Mouse (Mus musculus): Measurements from ENCODE around the gene Tmem8b.

Gene Tmem8b

GRCm38 (mm10) chr4:43722191-43722590, 53.4 kb downstream of the Tmem8b start:
- no peak for DNase-seq

GRCm38 (mm10) chr4:43724764-43725163, 56.0 kb downstream of the Tmem8b start:
- DNase-seq: peak in 1 of 2 experiments; percentile 18

GRCm38 (mm10) chr4:43726228-43726993, 57.6 kb downstream of the Tmem8b start:
- no peak for DNase-seq

GRCm38 (mm10) chr4:43726995-43727394, 58.2 kb downstream of the Tmem8b start, which contains the start of gene Hrct1:
Gene Hrct1, plus strand, starts transcription at chr4:43727188.
- DNase-seq: no peak

- DNase-seq: no peak
Measured at GRCm38 (mm10) chr4:43727718-43728575, 59.2 kb downstream of the Tmem8b start.

GRCm38 (mm10) chr4:43728576-43728954, 59.8 kb downstream of the Tmem8b start:
- DNase-seq: no peak

GRCm38 (mm10) chr4:43729126-43729525, 60.4 kb downstream of the Tmem8b start:
- DNase-seq: no peak

GRCm38 (mm10) chr4:43729794-43730550, 61.2 kb downstream of the Tmem8b start, which contains the start of gene Spaar:
Gene Spaar, plus strand, starts transcription at chr4:43730034.
- DNase-seq: no peak

- no peak for DNase-seq
Measured at GRCm38 (mm10) chr4:43730750-43731297, 62.1 kb downstream of the Tmem8b start.

- DNase-seq: no peak
Measured at GRCm38 (mm10) chr4:43732171-43732570, 63.4 kb downstream of the Tmem8b start.

GRCm38 (mm10) chr4:43733186-43733585, 64.4 kb downstream of the Tmem8b start:
- DNase-seq: no peak

GRCm38 (mm10) chr4:43737144-43737543, 68.4 kb downstream of the Tmem8b start:
- no peak for DNase-seq

- no peak for DNase-seq
Measured at GRCm38 (mm10) chr4:43738989-43739674, 70.4 kb downstream of the Tmem8b start.

GRCm38 (mm10) chr4:43741526-43741925, 72.8 kb downstream of the Tmem8b start:
- DNase-seq: no peak
